Mouse (Mus musculus): ENCODE measurements around the gene Adprm.
"Not testable (repeated sequence)": the region's sequence is repeated elsewhere in the genome, so short reads cannot be mapped to it uniquely, and the experiment has no call there.

The Adprm gene

GRCm38 (mm10) chr11:67052321-67052952 is at the start of gene Adprm, which contains the start of gene Sco1:
Gene Adprm, minus strand, starts transcription at chr11:67052594.
Gene Sco1, plus strand, starts transcription at chr11:67052670.
- DNase-seq (ENCODE audit: low read depth, low spot score), result peak; percentile 67

DNA sequence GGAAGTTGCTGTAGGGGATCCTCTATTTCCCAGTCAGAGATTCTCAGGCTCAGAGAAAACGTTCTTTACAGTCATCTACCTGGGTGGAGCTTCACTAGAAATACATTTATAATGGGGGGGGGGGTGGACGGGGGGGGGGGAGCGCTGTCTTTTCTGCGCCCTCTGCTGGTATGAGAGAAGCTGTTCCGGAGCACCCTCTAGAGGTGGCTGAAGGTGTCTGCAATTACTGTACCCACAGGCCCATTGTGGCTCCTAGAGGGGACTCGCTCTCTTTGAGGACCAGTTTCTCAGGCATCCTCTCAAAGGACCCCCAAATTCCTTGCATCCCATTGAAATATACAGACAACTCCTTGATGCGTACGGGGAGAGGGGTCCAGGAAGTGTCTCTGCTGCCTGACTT is 49.3 kb upstream of the Adprm start:
- DNase-seq (ENCODE audit: low read depth, low spot score), result no peak

GRCm38 (mm10) chr11:67100169-67100568 is 47.8 kb upstream of the Adprm start:
- no peak for DNase-seq (ENCODE audit: low read depth, low spot score)

DNA sequence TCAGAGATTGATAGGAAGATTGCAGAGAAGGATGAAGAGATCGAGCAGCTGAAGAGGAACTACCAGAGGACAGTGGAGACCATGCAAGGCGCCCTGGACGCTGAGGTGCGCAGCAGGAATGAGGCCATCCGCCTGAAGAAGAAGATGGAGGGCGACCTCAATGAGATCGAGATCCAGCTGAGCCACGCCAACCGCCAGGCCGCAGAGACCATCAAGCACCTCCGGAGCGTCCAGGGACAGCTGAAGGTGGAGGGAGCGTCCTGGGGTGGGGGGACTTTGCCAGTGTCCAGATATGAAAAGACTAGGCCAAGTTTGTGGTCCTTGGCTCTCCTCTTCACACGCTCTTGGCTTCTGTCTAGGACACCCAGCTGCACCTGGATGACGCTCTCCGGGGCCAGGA is 46.8 kb upstream of the Adprm start:
- DNase-seq (ENCODE audit: low read depth, low spot score), result no peak

DNA sequence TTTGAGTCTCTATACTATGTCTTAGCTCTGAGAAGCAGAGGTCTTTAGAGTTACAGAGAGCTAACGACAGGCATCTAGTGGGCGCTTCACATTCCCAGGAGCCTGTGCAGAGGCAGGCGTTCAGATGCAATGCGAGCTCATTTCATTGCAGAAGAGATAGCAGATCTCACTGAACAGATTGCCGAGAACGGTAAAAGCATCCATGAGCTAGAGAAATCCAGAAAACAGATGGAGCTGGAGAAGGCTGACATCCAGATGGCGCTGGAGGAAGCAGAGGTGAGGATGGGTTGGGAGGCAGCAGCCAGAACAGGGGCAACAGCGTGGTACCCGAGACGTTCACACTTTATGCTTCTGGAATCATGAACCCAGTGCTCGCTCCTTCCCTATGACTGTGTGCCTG is 46.0 kb upstream of the Adprm start:
- DNase-seq (ENCODE audit: low read depth, low spot score), result no peak

GRCm38 (mm10) chr11:67097709-67098108 is 45.3 kb upstream of the Adprm start:
- no peak for DNase-seq (ENCODE audit: low read depth, low spot score)

DNA sequence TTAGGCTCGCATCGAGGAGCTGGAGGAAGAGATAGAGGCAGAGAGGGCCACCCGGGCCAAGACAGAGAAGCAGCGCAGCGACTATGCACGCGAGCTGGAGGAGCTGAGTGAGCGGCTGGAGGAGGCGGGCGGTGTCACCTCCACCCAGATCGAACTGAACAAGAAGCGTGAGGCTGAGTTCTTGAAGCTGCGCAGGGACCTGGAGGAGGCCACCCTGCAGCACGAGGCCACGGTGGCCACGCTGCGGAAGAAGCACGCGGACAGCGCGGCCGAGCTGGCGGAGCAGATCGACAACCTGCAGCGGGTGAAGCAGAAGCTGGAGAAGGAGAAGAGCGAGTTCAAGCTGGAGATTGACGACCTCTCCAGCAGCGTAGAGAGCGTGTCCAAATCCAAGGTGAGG is 42.1 kb upstream of the Adprm start:
- no peak for DNase-seq (ENCODE audit: low read depth, low spot score)

- DNase-seq (ENCODE audit: low read depth, low spot score), result no peak
These were observed 41.3 kb upstream of the Adprm start for GRCm38 (mm10) chr11:67093652-67094051.

DNA sequence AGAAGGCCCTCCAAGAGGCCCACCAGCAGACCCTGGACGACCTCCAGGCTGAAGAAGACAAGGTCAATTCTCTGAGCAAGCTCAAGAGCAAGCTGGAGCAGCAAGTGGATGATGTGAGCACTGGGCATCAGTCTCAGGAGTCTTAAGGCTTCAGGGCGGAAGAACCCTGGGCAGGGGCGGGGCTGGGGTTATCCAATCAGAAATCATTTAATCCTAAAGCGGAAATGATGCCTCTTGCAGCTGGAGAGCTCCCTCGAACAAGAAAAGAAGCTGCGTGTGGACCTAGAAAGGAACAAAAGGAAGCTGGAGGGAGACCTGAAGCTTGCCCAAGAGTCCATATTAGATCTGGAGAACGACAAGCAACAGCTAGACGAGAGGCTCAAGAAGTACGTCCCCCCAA is 40.8 kb upstream of the Adprm start:
- no peak for DNase-seq (ENCODE audit: low read depth, low spot score)

- DNase-seq (ENCODE audit: low read depth, low spot score), result not testable (repeated sequence)
These were observed 40.0 kb upstream of the Adprm start for GRCm38 (mm10) chr11:67092354-67092753.

DNA sequence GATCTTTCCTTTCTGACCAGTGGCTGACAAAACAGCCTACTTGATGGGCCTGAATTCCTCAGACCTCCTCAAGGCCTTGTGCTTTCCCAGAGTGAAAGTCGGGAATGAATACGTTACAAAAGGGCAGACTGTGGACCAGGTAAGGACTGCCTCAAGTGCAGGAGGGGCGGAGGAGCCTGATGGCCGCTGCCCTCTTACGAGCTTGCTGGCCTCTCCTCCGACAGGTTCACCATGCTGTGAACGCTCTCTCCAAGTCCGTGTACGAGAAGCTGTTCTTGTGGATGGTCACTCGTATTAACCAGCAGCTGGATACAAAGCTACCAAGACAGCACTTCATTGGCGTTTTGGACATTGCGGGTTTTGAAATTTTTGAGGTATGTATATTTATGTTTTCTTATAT is 34.8 kb upstream of the Adprm start:
- DNase-seq (ENCODE audit: low read depth, low spot score), result no peak

DNA sequence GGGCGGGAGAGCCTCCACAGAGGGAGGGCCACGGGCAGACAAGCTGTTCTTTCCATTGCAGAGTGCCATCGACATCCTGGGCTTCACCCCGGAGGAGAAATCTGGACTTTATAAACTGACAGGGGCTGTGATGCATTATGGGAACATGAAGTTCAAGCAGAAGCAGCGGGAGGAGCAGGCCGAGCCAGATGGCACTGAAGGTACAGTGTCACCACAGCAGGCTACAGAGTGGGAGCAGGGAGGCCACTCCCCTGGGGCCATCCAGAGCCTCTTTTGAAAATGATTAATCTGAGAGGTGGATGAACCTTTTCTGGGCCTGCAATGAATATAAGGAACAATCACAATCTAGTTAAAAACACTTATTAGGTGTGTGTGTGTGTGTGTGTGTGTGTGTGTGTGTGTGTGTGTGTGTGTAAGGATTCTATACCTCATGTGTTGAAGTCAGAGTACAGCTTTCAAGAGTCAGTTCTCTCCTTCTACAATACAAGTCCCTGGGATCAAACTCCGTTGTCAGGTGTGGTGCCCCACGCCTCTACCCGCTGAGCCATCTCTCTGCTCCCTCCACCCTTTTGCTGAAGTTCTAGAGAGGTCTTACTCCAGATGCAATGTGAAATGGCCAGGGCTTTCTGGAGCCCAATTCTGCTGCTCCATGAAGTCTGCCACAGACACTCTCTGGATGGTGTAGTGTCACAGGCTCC is 34.2 kb upstream of the Adprm start:
- no peak for DNase-seq (ENCODE audit: low read depth, low spot score)

- DNase-seq (ENCODE audit: low read depth, low spot score), result peak; percentile 51
These were observed 33.1 kb upstream of the Adprm start for GRCm38 (mm10) chr11:67085489-67085888.

GRCm38 (mm10) chr11:67083712-67084340 is 31.4 kb upstream of the Adprm start:
- DNase-seq (ENCODE audit: low read depth, low spot score), result no peak

- no peak for DNase-seq (ENCODE audit: low read depth, low spot score)
These were observed 30.8 kb upstream of the Adprm start for GRCm38 (mm10) chr11:67083239-67083638.

DNA sequence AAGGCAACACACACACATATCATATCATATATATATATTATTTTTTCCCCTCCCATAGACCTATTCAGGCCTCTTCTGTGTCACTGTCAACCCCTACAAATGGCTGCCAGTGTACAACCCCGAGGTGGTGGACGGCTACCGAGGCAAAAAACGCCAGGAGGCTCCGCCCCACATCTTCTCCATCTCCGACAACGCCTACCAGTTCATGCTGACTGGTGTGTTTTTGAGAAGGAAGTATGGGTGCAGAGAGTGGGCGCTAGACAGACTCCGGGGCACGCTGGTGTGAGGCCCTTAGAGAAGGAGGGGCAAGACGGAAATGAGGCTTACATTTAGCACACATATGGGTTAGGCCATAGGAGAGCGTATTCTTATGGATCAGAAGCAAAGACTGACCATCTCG is 30.4 kb upstream of the Adprm start:
- DNase-seq (ENCODE audit: low read depth, low spot score), result no peak

- no peak for DNase-seq (ENCODE audit: low read depth, low spot score)
These were observed 29.8 kb upstream of the Adprm start for GRCm38 (mm10) chr11:67082188-67082587.

DNA sequence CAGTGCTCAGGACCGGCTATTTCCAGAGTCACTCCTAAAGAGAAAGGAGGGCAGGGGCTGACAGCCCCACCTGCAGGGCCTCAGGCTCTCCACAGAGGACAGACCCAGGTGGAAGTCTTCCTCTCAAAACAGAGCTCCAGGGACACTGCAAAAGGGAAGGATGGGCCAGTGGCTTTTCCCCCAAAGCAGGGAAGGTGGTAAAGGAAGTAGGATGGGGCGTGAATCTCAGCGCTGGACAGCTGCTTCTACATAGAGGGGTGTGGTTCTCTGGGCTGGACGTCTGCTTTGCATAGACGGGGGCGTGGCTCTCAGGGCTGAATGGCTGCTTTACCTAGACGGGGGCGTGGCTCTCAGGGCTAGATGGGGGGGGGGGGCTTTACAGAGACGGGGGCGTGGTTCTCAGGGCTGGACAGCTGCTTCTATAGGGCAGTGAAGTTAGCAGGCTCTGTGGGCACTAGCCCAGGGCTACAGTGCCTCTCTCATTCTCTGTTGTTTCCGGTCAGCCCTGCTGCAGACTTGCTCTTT is 28.8 kb upstream of the Adprm start:
- no peak for DNase-seq (ENCODE audit: low read depth, low spot score)

- no peak for DNase-seq (ENCODE audit: low read depth, low spot score)
These were observed 27.8 kb upstream of the Adprm start for GRCm38 (mm10) chr11:67080168-67080567.

GRCm38 (mm10) chr11:67079740-67080139 is 27.3 kb upstream of the Adprm start:
- no peak for DNase-seq (ENCODE audit: low read depth, low spot score)

DNA sequence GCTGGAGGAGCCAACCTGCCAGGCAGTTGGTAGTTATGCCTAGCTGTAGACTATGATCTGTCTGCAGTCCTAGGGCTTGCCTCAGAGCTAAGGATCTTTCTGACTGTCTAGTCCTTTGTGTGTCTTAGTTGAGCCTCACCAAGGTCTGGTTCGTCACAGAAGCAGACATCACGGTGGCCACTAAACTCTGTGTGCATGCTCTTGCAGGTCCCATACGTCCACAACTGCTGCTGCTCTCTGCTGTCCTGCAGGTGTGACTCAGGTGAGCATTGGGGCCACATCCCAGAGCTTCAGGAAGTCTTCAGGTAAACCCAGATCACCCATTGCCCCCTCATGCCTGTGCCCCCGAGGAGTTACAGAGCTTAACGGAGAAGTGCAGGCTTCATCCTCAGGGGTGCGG is 26.5 kb upstream of the Adprm start:
- no peak for DNase-seq (ENCODE audit: low read depth, low spot score)

GRCm38 (mm10) chr11:67078000-67078399 is 25.6 kb upstream of the Adprm start, which contains the start of gene Myh3:
Gene Myh3, plus strand, starts transcription at chr11:67078300.
- DNase-seq (ENCODE audit: low read depth, low spot score), result no peak

GRCm38 (mm10) chr11:67077435-67077834 is 25.0 kb upstream of the Adprm start:
- DNase-seq (ENCODE audit: low read depth, low spot score), result no peak

Measured in brain, embryonic 18.5 days (tissue).